In genomic region chr11:101011641-101012040, GRCm38 (mm10) we compare ENCODE assay signal across 10 mouse cellular contexts. TPM values are rescaled to one million over a fixed set of nuclear protein-coding genes. Genes with fewer than 3 reads are reported as not detected.
DNase-seq lines count a peak whose midpoint lies in the region; ATAC-seq lines count a peak whose summit lies in the region.
"Had no signal": no experiment of that assay in that cellular context is flagged by ENCODE, and none has a peak within 500 bp of the region (broad histone marks: within the 10 kb centered on the region; RNA-seq: fewer than 3 reads in every experiment).

No protein-coding gene starts in this region.

- H3K79me2 ChIP-seq in macrophage (ENCODE audit: inconsistent target): peaks cover 73% of the 10 kb centered on the region

- no peak overlapping the region for H3K27ac ChIP-seq in hindbrain, embryonic 10.5 days
- no peak overlapping the region for H3K27ac ChIP-seq in hindbrain, embryonic 11.5 days (ENCODE audit: low read depth, low read length)
- no peak overlapping the region for H3K27ac ChIP-seq in forebrain, embryonic 15.5 days (replicated peaks)
- H3K27ac ChIP-seq in macrophage: peak overlapping the region; percentile 100
- H3K27ac ChIP-seq: limb, embryonic 12.5 days had no signal

- 87% methylated on average over 6 of the region's 6 CpGs for WGBS in hindbrain, embryonic 10.5 days
- 88% methylated on average over 6 of the region's 6 CpGs for WGBS in hindbrain, embryonic 11.5 days
- 79% methylated on average over 6 of the region's 6 CpGs for WGBS in forebrain, embryonic 15.5 days
- WGBS in macrophage (ENCODE audit: missing documents): 87% methylated on average over 6 of the region's 6 CpGs

- H3K36me3 ChIP-seq in hindbrain, embryonic 10.5 days: peaks cover 40% of the 10 kb centered on the region
- H3K36me3 ChIP-seq in hindbrain, embryonic 11.5 days (ENCODE audit: control insufficient read depth, insufficient read depth, low read length): no peaks in the 10 kb centered on the region
- peaks cover 17% of the 10 kb centered on the region for H3K36me3 ChIP-seq in forebrain, embryonic 15.5 days
- H3K36me3 ChIP-seq in macrophage (ENCODE audit: inconsistent target): peaks cover 27% of the 10 kb centered on the region; the same call in 1 of the 2 replicates

- DNase-seq in cerebellum, postnatal 14 days: peak; percentile 36 to 37
- no peak for DNase-seq in cerebellum, adult 11-12 months
- DNase-seq in hindbrain, embryonic 10.5 days (ENCODE audit: low spot score): no peak
- DNase-seq in hindbrain, embryonic 11.5 days (ENCODE audit: low spot score): no peak
- DNase-seq in urinary bladder, adult 2 months (ENCODE audit: low spot score): no peak
- no peak for DNase-seq in B cell, adult 2 months
- DNase-seq: right cerebral cortex, adult 18-20 months had no signal

- H3K4me1 ChIP-seq in hindbrain, embryonic 10.5 days (replicated peaks): peaks cover 19% of the 10 kb centered on the region
- no peaks in the 10 kb centered on the region for H3K4me1 ChIP-seq in hindbrain, embryonic 11.5 days (replicated peaks; ENCODE audit: control insufficient read depth, insufficient read depth, low read length)
- H3K4me1 ChIP-seq in forebrain, embryonic 15.5 days: peaks cover 35% of the 10 kb centered on the region

- no peak for ATAC-seq in hindbrain, embryonic 11.5 days (ENCODE audit: low FRiP score)
- ATAC-seq in forebrain, embryonic 15.5 days (replicated peaks): no peak

- peak overlapping the region; percentile 75; the same call in 1 of the 2 replicates for H3K4me3 ChIP-seq in hindbrain, embryonic 10.5 days
- no peak overlapping the region for H3K4me3 ChIP-seq in hindbrain, embryonic 11.5 days (ENCODE audit: low read depth, low read length)
- peak overlapping the region; percentile 77 for H3K4me3 ChIP-seq in forebrain, embryonic 15.5 days
- peak overlapping the region; percentile 99 for H3K4me3 ChIP-seq in macrophage (ENCODE audit: inconsistent target)
- H3K4me3 ChIP-seq: limb, embryonic 12.5 days had no signal

- H3K9me3 ChIP-seq in hindbrain, embryonic 10.5 days: no peaks in the 10 kb centered on the region
- H3K9me3 ChIP-seq in hindbrain, embryonic 11.5 days (ENCODE audit: control insufficient read depth, low read length): no peaks in the 10 kb centered on the region
- H3K9me3 ChIP-seq in forebrain, embryonic 15.5 days: no peaks in the 10 kb centered on the region
- H3K9me3 ChIP-seq: limb, embryonic 12.5 days had no signal

- H3K4me2 ChIP-seq in hindbrain, embryonic 11.5 days (replicated peaks; ENCODE audit: low read depth, low read length): no peak overlapping the region
- peak overlapping the region; percentile 55 for H3K4me2 ChIP-seq in forebrain, embryonic 15.5 days (replicated peaks)

- H3K27me3 ChIP-seq in hindbrain, embryonic 10.5 days (ENCODE audit: insufficient read depth, poor library complexity, severe bottlenecking): no peaks in the 10 kb centered on the region; the same call in 1 of the 2 replicates
- no peaks in the 10 kb centered on the region for H3K27me3 ChIP-seq in hindbrain, embryonic 11.5 days (ENCODE audit: control insufficient read depth, insufficient read depth, low read length)
- H3K27me3 ChIP-seq in forebrain, embryonic 15.5 days: no peaks in the 10 kb centered on the region
- H3K27me3 ChIP-seq: limb, embryonic 12.5 days had no signal

- H3K9ac ChIP-seq in hindbrain, embryonic 11.5 days (ENCODE audit: low read depth, low read length): no peak overlapping the region
- H3K9ac ChIP-seq in forebrain, embryonic 15.5 days (replicated peaks): peak overlapping the region; percentile 87; the same call in 1 of the 2 replicates
- H3K9ac ChIP-seq: limb, embryonic 12.5 days had no signal

RNA-seq across cellular contexts. Expression of gene Atp6v0a1, which starts 2.4 kb away (rescaled TPM):
- polyA plus RNA-seq in hindbrain, embryonic 10.5 days (2016; fragmentation: Nextera tagmentation; extraction: Ambion mirVana): 36.2 and 48.1 TPM in 2 replicates
- 48.5 and 49.3 TPM in 2 replicates for polyA plus RNA-seq in hindbrain, embryonic 11.5 days (2014; fragmentation: Nextera tagmentation; extraction: Ambion mirVana)
- 84.3 and 84.6 TPM in 2 replicates for polyA plus RNA-seq in forebrain, embryonic 15.5 days (2015; fragmentation: Nextera tagmentation; extraction: Ambion mirVana)
- total RNA-seq in macrophage (2018; cell fraction: chromatin; rRNA removed): 1,000 to 10,000 TPM in 9 of 26 experiments, 100 to 1,000 TPM in 17; 293 to 1,463 (median 608) TPM
- total RNA-seq in macrophage (2018; cell fraction: cytosol; rRNA removed): 100 to 1,000 TPM; 133 to 452 (median 273) TPM
- total RNA-seq in macrophage (2018; cell fraction: nucleus; rRNA removed): 1,000 to 10,000 TPM in 2 of 26 experiments, 100 to 1,000 TPM in 24; 288 to 1,115 (median 481) TPM
- polyA plus RNA-seq in macrophage (2018): 190 to 331 TPM (median 319 TPM) in 3 replicates
- polyA plus RNA-seq in urinary bladder, adult 2 months (2012; rRNA removed): 66.9 and 74.1 TPM in 2 replicates

RNA-seq across cellular contexts. Expression of gene Cavin1, which starts 41.0 kb away (rescaled TPM):
- polyA plus RNA-seq in hindbrain, embryonic 10.5 days (2016; fragmentation: Nextera tagmentation; extraction: Ambion mirVana): 18.2 and 21.4 TPM in 2 replicates
- 11.9 and 13.2 TPM in 2 replicates for polyA plus RNA-seq in hindbrain, embryonic 11.5 days (2014; fragmentation: Nextera tagmentation; extraction: Ambion mirVana)
- 29.4 and 30.1 TPM in 2 replicates for polyA plus RNA-seq in forebrain, embryonic 15.5 days (2015; fragmentation: Nextera tagmentation; extraction: Ambion mirVana)
- total RNA-seq in macrophage (2018; cell fraction: chromatin; rRNA removed): 10 to 100 TPM in 1 of 26 experiments, 1 to 10 TPM in 2, under 1 TPM in 10, not detected in 13; 0.19 to 28.7 (median 0.31) TPM
- total RNA-seq in macrophage (2018; cell fraction: cytosol; rRNA removed): 1 to 10 TPM in 8 of 26 experiments, under 1 TPM in 16, not detected in 2; 0.06 to 2.1 (median 0.74) TPM
- total RNA-seq in macrophage (2018; cell fraction: nucleus; rRNA removed): 1 to 10 TPM in 2 of 26 experiments, under 1 TPM in 16, not detected in 8; 0.11 to 6.1 (median 0.50) TPM
- 0.35 to 1.1 TPM (median 0.93 TPM) in 3 replicates for polyA plus RNA-seq in macrophage (2018)
- polyA plus RNA-seq in urinary bladder, adult 2 months (2012; rRNA removed): 284 and 420 TPM in 2 replicates

RNA-seq across cellular contexts. Expression of gene Naglu, which starts 58.2 kb away (rescaled TPM):
- 11.2 and 12.9 TPM in 2 replicates for polyA plus RNA-seq in hindbrain, embryonic 10.5 days (2016; fragmentation: Nextera tagmentation; extraction: Ambion mirVana)
- polyA plus RNA-seq in hindbrain, embryonic 11.5 days (2014; fragmentation: Nextera tagmentation; extraction: Ambion mirVana): 5.8 and 5.9 TPM in 2 replicates
- polyA plus RNA-seq in forebrain, embryonic 15.5 days (2015; fragmentation: Nextera tagmentation; extraction: Ambion mirVana): 7.9 and 8.1 TPM in 2 replicates
- 10 to 100 TPM in 25 of 26 experiments, 1 to 10 TPM in 1; 8.9 to 64.4 (median 19.4) TPM for total RNA-seq in macrophage (2018; cell fraction: chromatin; rRNA removed)
- total RNA-seq in macrophage (2018; cell fraction: cytosol; rRNA removed): 100 to 1,000 TPM in 24 of 26 experiments, 10 to 100 TPM in 2; 92.9 to 248 (median 144) TPM
- 100 to 1,000 TPM in 25 of 26 experiments, 10 to 100 TPM in 1; 38.7 to 225 (median 159) TPM for total RNA-seq in macrophage (2018; cell fraction: nucleus; rRNA removed)
- polyA plus RNA-seq in macrophage (2018): 71.6 to 194 TPM (median 117 TPM) in 3 replicates
- polyA plus RNA-seq in urinary bladder, adult 2 months (2012; rRNA removed): 27.2 and 29.0 TPM in 2 replicates

Comparison
In these comparisons a context has a peak if more than half of its experiments do, and no peak if none do; other contexts are left out.
1. DNase-seq: peak in cerebellum, postnatal 14 days (2 of 2); none in cerebellum, adult 11-12 months (single experiment), hindbrain, embryonic 10.5 days (single experiment), hindbrain, embryonic 11.5 days (single experiment), urinary bladder, adult 2 months (single experiment) and B cell, adult 2 months (0 of 2).